Mouse (Mus musculus): Measurements from ENCODE around the gene Naa50.

Naa50 gene

DNA sequence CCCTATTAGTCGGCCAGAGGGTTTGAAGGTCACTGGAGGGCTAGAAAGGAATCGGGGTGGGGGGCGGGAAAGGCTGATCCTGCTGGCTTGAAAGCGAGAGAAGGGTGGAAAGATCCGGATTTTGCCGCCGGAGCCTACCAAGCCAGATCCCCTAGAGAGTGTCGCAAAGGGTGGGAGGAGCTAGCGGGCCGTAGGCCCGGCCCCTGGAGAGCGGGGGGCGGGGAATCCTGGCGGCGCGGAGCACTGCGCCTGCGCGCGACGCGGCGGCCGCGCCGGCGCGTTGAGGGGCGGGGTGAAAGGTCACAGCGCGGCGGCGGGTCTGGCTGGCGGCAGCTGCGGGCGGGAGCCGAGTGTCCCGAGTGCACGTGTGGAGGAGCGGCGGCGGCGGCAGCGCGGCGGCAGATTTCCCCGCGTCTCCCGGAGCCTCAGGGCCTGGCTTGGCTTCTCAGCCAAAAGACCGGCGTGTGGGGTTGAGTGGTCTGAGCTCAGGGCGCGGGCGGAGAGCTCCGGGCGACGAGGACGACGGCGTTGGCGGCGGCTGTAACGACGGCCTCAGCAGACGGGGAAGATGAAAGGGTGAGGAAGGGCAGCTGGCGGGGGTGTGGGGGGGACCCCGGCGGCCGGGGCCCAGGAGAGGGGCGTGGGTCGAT lies at the start of gene Naa50, which contains the start of gene Atp6v1a:
Naa50 (plus strand) TSS at position 295 of the 650 bp plus-strand sequence.
Atp6v1a (minus strand) TSS at position 170 of the 650 bp plus-strand sequence.
- peak; percentile 96 for DNase-seq (ENCODE audit: low spot score)

DNA sequence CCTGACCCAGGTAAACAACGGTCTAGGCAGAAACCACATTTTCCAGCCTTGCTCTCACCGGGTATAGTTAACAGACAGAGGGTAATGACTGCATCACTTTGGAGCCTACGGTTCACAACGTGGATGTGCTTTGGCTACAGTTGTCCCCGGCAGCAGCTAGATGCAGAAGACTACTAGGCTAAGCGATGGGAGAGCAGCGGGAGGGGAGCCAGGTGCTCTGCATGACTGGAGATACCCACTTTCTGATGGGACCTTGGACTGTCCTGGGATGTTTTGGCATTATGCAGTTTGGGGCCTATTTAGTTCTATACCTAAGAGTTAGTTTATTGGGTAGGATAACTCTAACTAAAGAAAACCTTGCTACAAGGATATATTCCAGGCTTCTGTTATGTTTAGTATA lies 40.3 kb upstream of the Naa50 start:
- no peak for DNase-seq (ENCODE audit: low spot score)

DNA sequence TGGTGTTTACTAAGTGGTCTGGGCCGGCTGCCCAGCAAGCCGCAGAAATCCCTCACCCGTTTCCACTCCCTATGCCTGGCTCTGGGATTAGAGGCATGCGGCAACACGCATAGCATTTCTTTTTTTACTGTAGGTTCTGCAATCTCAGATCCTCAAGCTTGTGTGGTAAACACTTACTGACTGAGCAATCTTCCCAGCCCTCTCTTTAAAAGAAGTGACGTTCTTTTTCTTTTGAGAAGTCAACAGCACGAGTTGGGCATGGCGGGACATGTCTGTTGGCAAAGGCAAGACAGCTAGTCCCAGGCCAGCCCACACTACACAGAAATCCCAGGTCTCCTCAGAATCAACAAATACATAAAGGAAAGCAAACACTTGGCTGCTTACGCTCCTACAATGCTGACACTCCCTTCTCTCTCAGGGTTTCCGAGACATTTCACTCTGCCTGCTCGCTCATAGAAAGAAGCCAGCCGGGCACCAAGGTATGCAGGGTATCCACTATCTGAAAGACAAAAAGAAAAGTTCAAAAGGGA lies 38.4 kb upstream of the Naa50 start:
- no peak for DNase-seq (ENCODE audit: low spot score)

DNA sequence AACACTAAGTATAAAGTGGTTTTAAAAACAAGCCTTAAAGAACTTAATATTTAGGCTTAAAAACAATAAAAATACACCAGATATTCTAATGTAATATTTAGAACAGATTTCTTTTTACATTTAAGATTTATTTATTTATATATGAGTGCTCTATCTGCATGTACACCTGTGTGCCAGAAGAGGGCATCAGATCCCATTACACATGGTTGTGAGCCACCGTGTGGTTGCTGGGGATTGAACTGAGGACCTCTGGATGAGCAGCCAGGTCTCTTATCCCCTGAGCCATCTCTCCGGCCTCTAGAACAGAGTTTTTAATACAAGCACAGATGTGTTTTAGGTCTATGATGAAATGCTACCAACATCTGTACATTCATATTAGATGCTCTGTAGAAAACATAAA lies 36.7 kb upstream of the Naa50 start:
- DNase-seq (ENCODE audit: low spot score), result no peak

DNA sequence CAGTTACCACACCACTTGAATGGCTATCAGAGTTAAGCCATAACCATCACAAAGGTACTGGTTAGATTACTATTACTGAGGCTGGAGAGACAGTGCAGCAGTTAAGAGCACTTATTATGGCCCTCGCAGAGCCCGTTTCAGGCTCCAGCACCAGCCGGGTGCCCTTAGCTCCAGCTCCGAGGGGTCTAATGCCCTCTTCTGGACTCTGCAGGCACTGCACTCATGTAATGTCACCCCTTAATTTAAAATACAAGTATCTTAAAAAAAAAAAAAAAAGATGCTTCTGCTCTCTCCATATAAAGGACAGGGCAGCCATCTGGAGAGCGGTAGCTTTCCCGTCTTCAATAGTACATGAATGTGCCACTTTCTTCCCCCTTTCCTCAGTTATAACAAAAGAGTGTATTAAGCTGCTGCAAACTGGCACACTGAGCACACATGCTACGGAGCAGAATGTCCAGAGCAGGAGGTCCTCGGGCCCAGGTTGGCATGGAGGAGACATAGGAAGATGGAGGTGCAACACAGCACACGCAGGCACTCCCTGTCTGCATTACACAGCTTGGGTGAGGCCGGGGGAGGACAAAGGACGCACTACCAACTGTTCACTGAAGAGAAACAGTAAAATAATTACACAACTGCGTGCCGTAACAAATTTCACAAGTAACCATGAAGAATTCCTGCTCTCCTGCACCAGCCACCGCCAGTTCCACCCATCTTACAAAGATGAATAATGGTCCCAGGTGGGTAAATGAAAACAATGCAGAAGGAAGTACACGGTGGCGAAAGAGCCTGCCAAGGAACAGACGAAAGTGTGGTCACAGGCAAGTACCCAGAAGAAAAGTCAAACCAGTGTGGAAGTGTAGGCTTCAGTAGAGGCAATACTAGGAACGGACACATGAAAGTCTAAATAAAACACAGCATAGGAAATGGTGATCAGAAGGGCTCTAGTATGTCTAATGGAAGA lies 35.5 kb upstream of the Naa50 start:
- DNase-seq (ENCODE audit: low spot score), result no peak

DNA sequence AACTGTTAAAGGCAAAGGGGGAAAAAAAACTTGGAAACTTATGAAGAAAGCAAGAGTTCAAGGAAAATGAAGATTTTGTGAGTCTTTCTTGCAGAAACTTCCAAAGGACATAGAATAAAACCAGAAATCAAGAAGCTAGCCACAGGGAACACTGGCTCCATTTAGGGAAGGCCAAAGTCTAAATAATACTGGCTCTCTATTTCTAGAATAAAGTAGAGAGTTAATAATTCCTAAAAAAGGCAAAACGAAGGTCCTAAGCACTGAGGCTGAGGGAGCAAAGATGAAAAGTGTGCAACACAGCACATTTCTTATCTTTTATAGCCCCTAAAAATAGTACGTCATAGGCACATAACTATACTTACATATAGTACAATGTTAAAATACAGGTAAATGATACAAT lies 34.4 kb upstream of the Naa50 start:
- DNase-seq (ENCODE audit: low spot score), result no peak

DNA sequence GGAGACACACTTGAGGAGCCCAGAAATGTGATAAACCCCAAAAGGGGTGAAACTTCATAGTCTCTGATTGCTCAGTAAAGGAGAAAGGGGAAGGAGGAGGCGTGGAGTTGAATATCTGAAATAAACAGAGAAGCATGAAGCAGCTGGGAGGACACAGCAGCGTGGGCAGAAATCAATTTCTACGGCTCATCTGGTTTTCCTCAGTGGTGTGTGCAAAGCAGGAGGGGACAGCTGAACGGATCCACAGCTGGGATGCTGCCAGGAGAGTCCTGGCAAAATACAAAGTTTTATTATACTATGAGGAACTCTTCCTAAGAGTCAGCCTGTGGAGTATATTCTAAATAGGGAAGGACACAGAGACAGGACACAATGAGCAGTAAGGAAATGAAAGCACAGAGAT lies 30.6 kb upstream of the Naa50 start:
- DNase-seq (ENCODE audit: low spot score), result no peak

DNA sequence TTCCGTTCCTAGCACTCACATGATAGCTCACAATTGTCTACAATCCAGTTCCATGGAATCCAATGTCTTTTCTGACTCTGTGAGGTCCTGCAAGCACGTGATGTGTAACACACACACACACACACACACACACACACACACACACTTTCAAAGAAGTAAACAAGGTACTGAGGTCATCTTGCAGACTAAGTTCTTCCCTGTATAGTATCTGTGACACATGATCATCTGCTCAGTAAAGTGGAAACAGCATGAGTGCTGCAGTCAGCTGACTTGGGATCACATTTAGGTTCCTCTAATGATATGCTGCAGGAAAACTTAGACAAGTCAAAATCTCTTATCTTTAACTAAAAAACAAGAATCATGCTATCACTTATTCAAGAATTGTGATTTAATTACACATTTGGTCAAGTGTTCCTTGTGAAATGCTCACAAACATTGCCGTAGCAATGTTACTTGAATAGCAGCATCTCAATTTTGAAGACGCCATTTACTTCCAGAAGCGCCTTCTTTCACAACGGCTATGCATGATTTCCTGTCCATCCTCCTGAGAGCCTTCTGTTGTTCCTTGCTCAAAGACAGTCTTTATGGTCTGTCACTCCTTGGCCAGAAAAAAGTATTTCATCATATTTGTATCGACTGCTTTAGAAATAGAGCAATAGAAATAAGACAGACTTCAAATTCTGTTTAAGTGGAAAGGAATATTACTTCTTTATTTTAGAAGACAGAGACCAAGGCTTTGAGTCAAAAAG lies 19.7 kb upstream of the Naa50 start:
- DNase-seq (ENCODE audit: low spot score), result no peak

DNA sequence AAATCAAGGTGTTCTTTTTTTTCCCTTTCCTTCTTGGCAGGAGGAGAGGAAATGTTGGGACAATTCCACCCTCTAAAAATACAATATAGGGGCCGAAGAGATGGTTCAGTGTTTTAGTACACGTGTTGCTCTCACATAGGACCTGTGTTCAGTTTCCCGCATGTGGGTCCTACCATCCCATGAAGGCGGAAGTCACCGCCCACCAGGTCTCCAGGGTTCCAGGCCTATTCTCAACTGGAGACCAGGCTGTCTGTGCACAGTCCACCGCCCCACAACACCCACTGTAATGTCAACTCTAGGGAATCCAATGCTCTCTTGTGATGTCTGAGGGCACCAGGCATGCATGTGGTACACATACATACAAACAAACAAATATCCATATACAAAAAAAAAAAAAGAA lies 17.5 kb upstream of the Naa50 start:
- no peak for DNase-seq (ENCODE audit: low spot score)

DNA sequence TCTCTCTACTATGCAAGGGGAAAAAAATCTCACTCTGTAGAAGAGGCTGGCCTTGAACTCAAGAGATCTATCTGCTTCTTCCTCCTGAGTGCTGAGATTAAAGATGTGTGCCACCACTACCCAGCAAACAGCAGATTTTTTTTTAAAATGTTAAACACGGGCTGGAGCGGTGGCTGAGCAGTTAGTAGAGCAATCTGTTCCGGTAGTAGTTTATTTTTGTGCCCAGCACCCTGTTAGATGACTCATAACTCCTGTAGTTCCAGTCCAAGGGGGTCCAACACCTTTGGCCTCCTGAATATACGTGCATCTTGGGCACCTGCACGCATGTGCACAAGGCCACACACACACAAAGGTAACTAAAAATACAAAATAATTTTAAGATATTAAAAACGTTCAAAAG lies 17.1 kb upstream of the Naa50 start:
- DNase-seq (ENCODE audit: low spot score), result no peak

DNA sequence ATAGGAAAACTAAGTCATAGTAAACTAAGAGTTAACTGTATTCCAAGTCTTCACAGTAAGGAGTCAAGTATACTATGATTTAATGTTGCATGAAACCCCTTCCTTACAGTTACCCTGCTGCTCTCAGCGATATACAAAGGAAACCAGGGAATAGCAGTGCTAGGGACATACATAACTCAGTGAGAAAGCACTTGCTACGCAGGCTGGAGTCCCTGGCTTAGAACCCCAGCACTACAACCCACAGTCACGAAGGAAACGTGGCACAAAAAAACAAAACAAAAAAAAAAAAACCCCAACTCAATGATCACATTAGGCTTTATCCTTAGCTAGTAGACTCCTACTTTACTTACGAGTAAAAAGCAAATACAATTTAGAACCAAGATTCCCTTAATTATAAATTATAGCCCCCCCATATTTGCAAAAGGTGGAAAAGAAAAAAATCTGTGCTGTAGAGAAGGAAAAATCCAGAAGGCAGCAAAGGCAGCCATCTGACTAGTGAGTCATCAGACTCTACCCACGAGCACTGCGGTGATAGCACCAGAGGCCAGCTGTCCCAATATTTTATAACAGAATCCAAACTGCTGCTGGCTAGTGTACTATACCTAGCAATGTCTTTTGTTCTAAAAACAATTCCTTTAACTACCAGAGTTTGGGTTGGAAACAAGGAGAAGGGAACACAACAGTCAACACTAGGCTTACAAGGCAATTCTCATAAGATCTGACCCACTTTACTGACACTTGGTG lies 16.5 kb upstream of the Naa50 start:
- no peak for DNase-seq (ENCODE audit: low spot score)

DNA sequence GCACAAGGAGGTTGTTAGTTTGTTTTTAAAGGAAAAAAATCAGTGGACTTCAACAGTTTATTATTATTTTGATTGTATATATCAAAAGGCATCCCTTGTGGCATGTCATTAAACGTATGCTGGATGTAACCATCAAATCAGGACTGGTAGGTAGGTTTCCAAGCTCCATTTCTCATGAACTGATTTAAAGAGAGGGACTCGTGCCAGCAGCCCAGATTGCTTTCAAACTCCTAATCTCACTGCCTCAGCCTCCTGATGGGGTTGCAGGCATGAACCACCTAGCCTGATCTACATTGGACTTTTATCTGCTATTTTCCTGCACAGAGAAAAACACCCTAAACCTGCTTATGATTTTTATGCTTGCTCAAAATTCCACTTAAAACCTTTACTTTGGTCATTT lies 15.8 kb upstream of the Naa50 start:
- DNase-seq (ENCODE audit: low spot score), result no peak

DNA sequence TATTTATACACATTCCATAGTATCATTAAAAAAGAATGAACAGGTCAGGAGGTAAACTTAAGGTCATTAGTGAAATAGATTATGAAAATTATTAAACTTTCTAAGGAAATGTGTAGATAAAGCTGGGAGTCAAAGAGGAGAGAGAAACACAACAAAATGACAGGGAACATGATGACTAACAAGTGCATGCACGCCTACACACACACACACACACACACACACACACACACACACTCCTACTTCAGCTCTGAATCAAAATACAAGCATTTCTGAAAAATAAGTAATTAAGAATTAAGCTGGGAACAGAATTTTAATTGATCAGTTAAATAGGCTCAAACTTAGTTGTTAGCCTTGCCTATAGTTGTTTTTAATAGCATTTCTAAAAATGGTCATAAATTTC lies 14.9 kb upstream of the Naa50 start:
- no peak for DNase-seq (ENCODE audit: low spot score)

DNA sequence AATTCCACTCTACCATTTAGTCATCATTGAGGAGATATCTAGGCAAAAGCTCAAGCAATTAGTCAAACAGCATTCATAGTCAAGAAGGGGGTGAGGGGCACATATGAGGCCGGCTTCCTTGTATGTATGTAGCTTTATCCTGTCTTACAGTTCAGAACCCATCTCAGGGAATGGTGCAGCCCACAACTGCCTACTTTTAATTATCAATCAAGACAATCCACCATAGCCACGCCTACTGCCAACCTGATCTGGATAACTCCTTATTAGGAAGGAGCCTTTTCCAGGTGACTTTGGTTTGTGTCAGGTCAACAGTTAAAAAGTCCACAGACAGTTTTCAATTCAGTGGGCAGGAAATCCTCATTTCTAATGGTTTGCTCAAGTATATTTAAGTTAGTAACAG lies 14.2 kb upstream of the Naa50 start:
- no peak for DNase-seq (ENCODE audit: low spot score)

DNA sequence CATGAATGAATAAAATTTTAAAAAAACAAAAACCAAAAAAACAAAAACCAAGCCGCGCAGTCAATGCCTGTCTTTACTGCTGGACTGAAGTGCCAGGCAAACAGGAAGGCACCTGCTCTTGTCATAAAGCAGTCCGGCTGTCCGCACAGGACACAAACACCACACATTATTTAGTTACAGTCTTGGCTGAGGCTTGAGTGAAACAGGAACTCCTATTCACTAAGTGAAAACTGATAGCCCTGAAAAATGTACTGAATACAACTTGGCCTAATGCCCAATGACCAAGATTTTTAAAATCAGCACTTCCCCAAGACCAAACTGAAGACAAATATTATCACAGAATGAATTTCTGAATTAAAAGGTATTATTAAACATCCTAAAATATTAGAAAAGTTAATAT lies 13.2 kb upstream of the Naa50 start:
- DNase-seq (ENCODE audit: low spot score), result no peak

DNA sequence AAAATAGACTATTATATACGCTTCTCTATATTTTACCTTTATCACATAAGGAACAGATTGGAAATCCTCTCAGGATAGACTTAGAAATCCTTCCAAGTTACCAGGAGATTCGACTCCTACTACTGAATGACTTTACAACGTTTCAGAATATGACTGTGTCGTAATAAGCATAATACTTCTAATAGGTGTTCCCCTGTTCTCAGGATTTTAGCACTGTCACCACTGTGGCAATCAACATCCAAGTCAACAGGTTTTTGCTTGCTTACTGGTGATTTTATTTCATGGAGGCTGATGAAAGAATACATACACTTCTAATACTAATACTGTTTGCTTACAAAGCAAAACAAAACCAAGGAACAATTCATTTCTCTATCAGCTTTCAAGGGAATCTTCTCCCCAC lies 7.3 kb upstream of the Naa50 start:
- no peak for DNase-seq (ENCODE audit: low spot score)

DNA sequence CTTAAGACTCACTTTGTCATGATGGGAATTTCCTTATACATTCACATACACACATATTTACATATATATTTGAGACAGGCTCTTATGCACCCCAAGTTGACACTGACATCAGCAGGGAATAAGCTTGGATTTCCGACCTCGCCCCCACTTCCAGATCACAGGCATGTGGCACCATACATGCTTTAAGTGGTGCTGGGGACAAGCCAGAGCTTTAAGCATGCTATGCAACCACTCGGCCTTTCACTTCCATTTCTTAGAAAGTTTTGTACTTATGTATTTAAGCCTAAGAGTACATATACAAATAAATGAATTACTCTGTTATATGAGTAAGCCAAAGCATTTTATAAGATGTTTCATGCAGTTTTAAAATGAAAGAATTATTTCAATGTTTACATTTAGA lies 6.4 kb upstream of the Naa50 start:
- DNase-seq (ENCODE audit: low spot score), result no peak

DNA sequence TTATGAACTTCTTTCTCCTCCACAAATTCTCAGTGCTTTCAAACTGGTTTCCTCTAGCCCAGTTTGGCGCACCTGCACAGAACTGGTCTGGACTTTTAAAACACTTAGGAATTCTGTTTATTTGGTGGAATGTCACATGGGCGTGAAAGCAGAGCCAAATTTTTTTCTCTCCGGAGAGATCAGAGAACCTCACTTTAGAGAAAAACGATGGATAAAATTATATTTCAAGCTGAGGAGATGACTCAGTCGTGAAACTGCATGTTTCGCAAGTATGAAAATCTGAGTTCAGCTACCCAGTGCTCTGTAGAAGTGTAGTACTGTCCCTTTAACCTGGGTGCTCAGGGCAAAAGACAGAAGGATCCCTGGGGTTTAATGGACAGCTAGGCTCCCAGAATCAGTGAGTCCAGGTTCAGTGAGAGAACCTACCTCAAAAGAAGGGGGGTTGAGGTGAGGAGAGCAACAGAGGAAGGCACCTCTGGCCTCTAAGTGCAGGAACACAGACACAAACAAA lies 3.1 kb upstream of the Naa50 start:
- no peak for DNase-seq (ENCODE audit: low spot score)

DNA sequence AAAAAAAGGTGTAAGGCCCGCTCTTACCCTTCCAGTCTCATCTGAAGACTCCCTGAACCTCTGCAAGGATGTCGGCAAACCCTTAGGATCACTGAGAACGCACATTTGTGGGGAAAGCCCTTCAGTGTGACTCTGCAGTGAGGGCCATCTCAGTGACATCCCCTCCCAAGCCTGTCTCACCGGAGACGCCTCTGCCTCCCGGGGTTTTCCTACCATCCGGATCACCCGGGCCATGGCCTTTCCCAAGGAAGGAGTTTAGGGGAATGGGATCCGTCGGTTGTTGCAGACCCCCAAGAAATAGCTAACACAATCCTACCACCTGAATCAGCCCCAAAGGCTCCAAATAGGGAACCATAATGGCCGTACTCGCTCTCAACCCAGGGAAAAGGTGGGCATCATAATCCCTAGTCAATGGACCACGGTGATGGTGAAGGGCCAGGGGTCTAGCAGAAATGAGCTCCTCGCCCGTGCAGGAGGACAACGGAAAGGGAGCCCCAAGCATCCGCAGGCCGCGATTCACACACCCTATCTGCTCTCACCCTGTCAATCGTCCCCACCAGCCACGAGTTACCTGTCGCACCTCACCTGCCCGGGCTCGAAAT lies 1.2 kb upstream of the Naa50 start:
- DNase-seq (ENCODE audit: low spot score), result peak; percentile 11

DNA sequence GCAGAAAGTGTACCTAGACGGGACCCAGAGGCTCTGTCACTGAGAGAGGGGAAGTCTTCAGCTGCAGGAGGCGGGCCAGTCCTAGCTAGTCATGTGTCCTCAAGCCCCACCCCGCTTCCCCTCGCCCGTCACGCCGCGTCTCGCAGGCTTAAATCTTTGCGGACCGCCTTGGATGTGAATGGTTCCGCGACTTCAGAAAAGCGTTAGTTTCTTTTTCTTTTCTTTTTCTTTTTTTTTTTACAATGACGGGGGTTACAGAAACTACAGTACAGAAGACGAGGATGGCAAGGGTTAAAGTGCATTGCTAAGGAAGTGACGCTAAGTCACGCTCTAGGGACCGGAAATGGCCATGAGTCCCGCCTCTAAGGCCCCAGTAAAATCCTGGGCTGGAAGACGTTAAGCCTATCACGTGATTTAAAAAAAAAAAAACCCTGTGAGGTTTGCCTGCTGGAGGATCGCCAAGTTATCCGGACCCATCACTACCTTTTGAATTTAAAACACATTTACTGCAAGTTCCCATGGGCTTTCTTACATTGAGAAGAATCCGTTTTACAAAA lies 573 bp upstream of the Naa50 start:
- DNase-seq (ENCODE audit: low spot score), result peak; percentile 78
